Mouse (Mus musculus) myocyte (in vitro differentiated cells): ENCODE data around the gene Ndufa5. TPM values are rescaled to one million over a fixed set of nuclear protein-coding genes. Genes with fewer than 3 reads are reported as not detected.

Experiments used
- H3K27me3 ChIP-seq: one replicate; pipeline ENCODE4 v1.6.1; 2011; ENCODE audit not compliant: control insufficient read depth, insufficient read depth, insufficient read length
- H3K36me3 ChIP-seq: one replicate; pipeline ENCODE4 v1.6.1; 2011; ENCODE audit not compliant: control insufficient read depth, insufficient read depth
- H3K4me2 ChIP-seq: one replicate; pipeline ENCODE4 v1.6.1; 2011; ENCODE audit warnings: low read depth, control low read depth
- H3K4me3 ChIP-seq: one replicate; pipeline ENCODE4 v1.5.1; 2011; ENCODE audit warnings: mild to moderate bottlenecking, control low read depth, moderate library complexity
- H3K79me2 ChIP-seq: one replicate; pipeline ENCODE4 v1.6.1; 2011; ENCODE audit not compliant: control insufficient read depth, insufficient read depth
- H3ac ChIP-seq: one replicate; pipeline ENCODE4 v1.6.1; 2011; ENCODE audit not compliant: control insufficient read depth, insufficient read length
- CEBPB ChIP-seq: IDR thresholded peaks from 2 replicates; pipeline ENCODE4 v1.6.1; 2011; ENCODE audit warnings: mild to moderate bottlenecking, moderate library complexity; ENCODE audit not compliant: poor library complexity, insufficient read depth, severe bottlenecking
- E2F4 ChIP-seq: IDR thresholded peaks from one replicate; pipeline ENCODE4 v1.6.1; 2011; ENCODE audit warnings: mild to moderate bottlenecking, control low read depth, moderate library complexity; ENCODE audit not compliant: insufficient read depth
- MAX ChIP-seq: IDR thresholded peaks from one replicate; pipeline ENCODE4 v1.6.1; 2011; ENCODE audit warnings: low read depth, mild to moderate bottlenecking, control low read depth
- MYOD1 ChIP-seq, 3 experiments: IDR thresholded peaks; one replicate each; pipeline ENCODE4 v1.6.1; 2011; ENCODE audit warnings: control low read depth in 2 of 3, low read depth in 2 of 3, mild to moderate bottlenecking in 2 of 3, moderate library complexity in 1 of 3; ENCODE audit not compliant: insufficient read length in 2 of 3, control insufficient read depth in 1 of 3
- MYOG ChIP-seq, 3 experiments: IDR thresholded peaks; one replicate each; pipeline ENCODE4 v1.6.1; 2011; ENCODE audit warnings: control low read depth in 2 of 3, low read depth in 2 of 3, mild to moderate bottlenecking in 2 of 3; ENCODE audit not compliant: insufficient read length in 2 of 3, control insufficient read depth in 1 of 3, insufficient read depth in 1 of 3
- POLR2A ChIP-seq: IDR thresholded peaks from one replicate; pipeline ENCODE4 v1.6.1; 2011; ENCODE audit warnings: low read depth, mild to moderate bottlenecking, control low read depth, moderate library complexity; ENCODE audit not compliant: insufficient read length
- POLR2AphosphoS2 ChIP-seq: IDR thresholded peaks from one replicate; pipeline ENCODE4 v1.6.1; 2011; ENCODE audit warnings: low read depth, control low read depth; ENCODE audit not compliant: insufficient read length
- REST ChIP-seq: IDR thresholded peaks from one replicate; pipeline ENCODE4 v1.6.1; 2011; ENCODE audit warnings: mild to moderate bottlenecking, control low read depth, moderate library complexity; ENCODE audit not compliant: insufficient read depth, insufficient read length
- SRF ChIP-seq: IDR thresholded peaks from one replicate; pipeline ENCODE4 v1.6.1; 2011; ENCODE audit warnings: low read depth; ENCODE audit not compliant: control insufficient read depth, insufficient read length
- TCF12 ChIP-seq: IDR thresholded peaks from one replicate; pipeline ENCODE4 v1.6.1; 2011; ENCODE audit warnings: mild to moderate bottlenecking, control low read depth; ENCODE audit not compliant: poor library complexity, insufficient read depth, severe bottlenecking
- TCF3 ChIP-seq: IDR thresholded peaks from one replicate; pipeline ENCODE4 v1.6.1; 2011; ENCODE audit warnings: low read depth, control low read depth; ENCODE audit not compliant: insufficient read length
- USF1 ChIP-seq: IDR thresholded peaks from one replicate; pipeline ENCODE4 v1.6.1; 2011; ENCODE audit warnings: low read depth, mild to moderate bottlenecking, control low read depth, moderate library complexity
- polyA plus RNA-seq: library from polyadenylated mRNA; unstranded; fragments of >200 nt; fragmentation: generic; extraction: Trizol; gene quantifications from one replicate; pipeline ENCODE4 v1.2.1, GENCODE M21; 2012; ENCODE audit warnings: missing spikeins

Ndufa5 gene
- polyA plus RNA-seq, 1 experiment, result 234 TPM

GRCm38 (mm10) chr6:24543119-24543591 lies 15.3 kb upstream of the Ndufa5 start:
- no peaks in the 10 kb centered on the region for H3K79me2 ChIP-seq
- peak overlapping the region; percentile 44 for H3K4me2 ChIP-seq
- H3ac ChIP-seq, result no peak overlapping the region
- no peaks in the 10 kb centered on the region for H3K27me3 ChIP-seq
- no peak for TF ChIP-seq TCF3
- TF ChIP-seq POLR2AphosphoS2, result no peak
- no peak for TF ChIP-seq SRF
- no peak for TF ChIP-seq MAX
- no peak for TF ChIP-seq TCF12
- no peak for TF ChIP-seq E2F4
- TF ChIP-seq CEBPB, result no peak
- TF ChIP-seq REST, result no peak
- TF ChIP-seq MYOG (IDR thresholded peaks at IDR 0.05; ENCODE audit: control insufficient read depth in 1 of 3, insufficient read depth in 1 of 3, insufficient read length in 2 of 3, low read depth in 2 of 3), result no peak
- TF ChIP-seq USF1, result no peak
- TF ChIP-seq POLR2A, result no peak
- no peak for TF ChIP-seq MYOD1 (IDR thresholded peaks at IDR 0.05; ENCODE audit: control insufficient read depth in 1 of 3, insufficient read length in 2 of 3, low read depth in 2 of 3)
- H3K36me3 ChIP-seq, result no peaks in the 10 kb centered on the region
- no peak overlapping the region for H3K4me3 ChIP-seq

- Histone ChIP-seq H3ac (no peak overlapping the region), H3K4me2 (no peak overlapping the region), H3K36me3 (no peaks in the 10 kb centered on the region), H3K4me3 (no peak overlapping the region), H3K79me2 (no peaks in the 10 kb centered on the region), H3K27me3 (no peaks in the 10 kb centered on the region)
- TF ChIP-seq MAX (no peak), TCF3 (no peak), SRF (no peak), E2F4 (no peak), USF1 (no peak), CEBPB (no peak), POLR2A (no peak), REST (no peak), MYOD1 (IDR thresholded peaks at IDR 0.05; ENCODE audit: control insufficient read depth in 1 of 3, insufficient read length in 2 of 3, low read depth in 2 of 3) (no peak), MYOG (IDR thresholded peaks at IDR 0.05; ENCODE audit: control insufficient read depth in 1 of 3, insufficient read depth in 1 of 3, insufficient read length in 2 of 3, low read depth in 2 of 3) (no peak), TCF12 (no peak), POLR2AphosphoS2 (no peak)
These were observed 14.6 kb upstream of the Ndufa5 start for GRCm38 (mm10) chr6:24542393-24542792.

GRCm38 (mm10) chr6:24540106-24540505 lies 12.3 kb upstream of the Ndufa5 start:
- Histone ChIP-seq H3K4me2 (no peak overlapping the region), H3K79me2 (no peaks in the 10 kb centered on the region), H3K36me3 (no peaks in the 10 kb centered on the region), H3ac (no peak overlapping the region), H3K4me3 (no peak overlapping the region), H3K27me3 (no peaks in the 10 kb centered on the region)
- TF ChIP-seq POLR2AphosphoS2, result no peak
- no peak for TF ChIP-seq SRF
- TF ChIP-seq POLR2A, result no peak
- TF ChIP-seq USF1, result no peak
- no peak for TF ChIP-seq MAX
- no peak for TF ChIP-seq MYOG (IDR thresholded peaks at IDR 0.05; ENCODE audit: control insufficient read depth in 1 of 3, insufficient read depth in 1 of 3, insufficient read length in 2 of 3, low read depth in 2 of 3)
- TF ChIP-seq TCF3, result no peak
- TF ChIP-seq MYOD1 (IDR thresholded peaks at IDR 0.05; ENCODE audit: control insufficient read depth in 1 of 3, insufficient read length in 2 of 3, low read depth in 2 of 3), result no peak
- TF ChIP-seq REST, result no peak
- no peak for TF ChIP-seq TCF12
- TF ChIP-seq CEBPB, result no peak
- TF ChIP-seq E2F4, result no peak

- Histone ChIP-seq H3ac (no peak overlapping the region), H3K27me3 (no peaks in the 10 kb centered on the region), H3K4me2 (no peak overlapping the region), H3K79me2 (no peaks in the 10 kb centered on the region), H3K4me3 (no peak overlapping the region), H3K36me3 (no peaks in the 10 kb centered on the region)
- TF ChIP-seq MYOG (IDR thresholded peaks at IDR 0.05; ENCODE audit: control insufficient read depth in 1 of 3, insufficient read depth in 1 of 3, insufficient read length in 2 of 3, low read depth in 2 of 3), result no peak
- no peak for TF ChIP-seq SRF
- no peak for TF ChIP-seq USF1
- no peak for TF ChIP-seq POLR2A
- TF ChIP-seq MAX, result no peak
- no peak for TF ChIP-seq REST
- no peak for TF ChIP-seq TCF3
These were observed 10.6 kb upstream of the Ndufa5 start for GRCm38 (mm10) chr6:24538435-24538834.

GRCm38 (mm10) chr6:24532804-24533203 lies 5.0 kb upstream of the Ndufa5 start:
- Histone ChIP-seq H3ac (no peak overlapping the region), H3K4me3 (no peak overlapping the region), H3K27me3 (no peaks in the 10 kb centered on the region), H3K4me2 (no peak overlapping the region), H3K79me2 (no peaks in the 10 kb centered on the region), H3K36me3 (no peaks in the 10 kb centered on the region)
- no peak for TF ChIP-seq USF1
- TF ChIP-seq MYOG (IDR thresholded peaks at IDR 0.05; ENCODE audit: control insufficient read depth in 1 of 3, insufficient read depth in 1 of 3, insufficient read length in 2 of 3, low read depth in 2 of 3), result no peak
- no peak for TF ChIP-seq CEBPB
- no peak for TF ChIP-seq REST
